Mouse (Mus musculus): ENCODE results near the gene Aifm2. TPM values are rescaled to one million over a fixed set of nuclear protein-coding genes. Genes with fewer than 3 reads are reported as not detected.

Gene Aifm2
- total and polyA plus RNA-seq, 3 experiments, result 11.2 to 17.9 (median 12.4) TPM

GRCm38 (mm10) chr10:61680015-61680913 is 34.8 kb upstream of the Aifm2 start, which contains the start of gene Sar1a (continued):
- TF ChIP-seq SIN3A (IDR thresholded peaks at IDR 0.05; ENCODE audit: low read length), result no peak
- TF ChIP-seq SMC3 (IDR thresholded peaks at IDR 0.05; ENCODE audit: low read depth, low read length), result no peak
- peak; percentile 81 for TF ChIP-seq MAX (IDR thresholded peaks at IDR 0.05; ENCODE audit: low read length)
- TF ChIP-seq MAZ (IDR thresholded peaks at IDR 0.05; ENCODE audit: low read depth, low read length), result no peak
- TF ChIP-seq ZC3H11A (IDR thresholded peaks at IDR 0.05; ENCODE audit: low read depth, low read length), result no peak
- TF ChIP-seq ZKSCAN1 (IDR thresholded peaks at IDR 0.05; ENCODE audit: borderline replicate concordance, low read depth, low read length), result no peak
- TF ChIP-seq TBP (conservative IDR thresholded peaks at IDR 0.05; ENCODE audit: low read depth, low read length), result peak; percentile 76; the same call in 1 of the 2 replicates
- TF ChIP-seq USF2 (conservative IDR thresholded peaks at IDR 0.05; ENCODE audit: low read depth, low read length), result no peak; the same call in 1 of the 2 replicates
- peak; percentile 66 for TF ChIP-seq TCF12 (IDR thresholded peaks at IDR 0.05; ENCODE audit: low read depth, low read length)
- no peak for TF ChIP-seq JUND (conservative IDR thresholded peaks at IDR 0.05; ENCODE audit: low read depth, low read length)
- TF ChIP-seq MAFK (IDR thresholded peaks at IDR 0.05; ENCODE audit: insufficient replicate concordance, low read length), result no peak
- TF ChIP-seq MXI1 (IDR thresholded peaks at IDR 0.05; ENCODE audit: low read depth, low read length), result peak; percentile 67; the same call in 1 of the 2 replicates
- TF ChIP-seq EP300 (IDR thresholded peaks at IDR 0.05; ENCODE audit: low read length), result no peak

GRCm38 (mm10) chr10:61689405-61689804 is 25.7 kb upstream of the Aifm2 start:
- Histone ChIP-seq H3K36me3 (replicated peaks in 1 of 2; ENCODE audit: control insufficient read depth in 1 of 2, insufficient read depth in 1 of 2, low read length in 1 of 2) (peaks cover 60 to 87% of the 10 kb centered on the region in 2 experiments), H3K79me2 (replicated peaks; ENCODE audit: control insufficient read depth, extremely low read depth, insufficient read depth, poor library complexity, severe bottlenecking) (peaks cover 4% of the 10 kb centered on the region), H3K27ac (ENCODE audit: insufficient read depth, low read depth) (no peak overlapping the region), H3K4me1 (ENCODE audit: control insufficient read depth in 1 of 2, insufficient read depth in 2 of 2) (no peaks in the 10 kb centered on the region), H3K9me3 (replicated peaks; ENCODE audit: low read length) (no peaks in the 10 kb centered on the region), H3K27me3 (replicated peaks) (no peaks in the 10 kb centered on the region), H3K4me2 (ENCODE audit: insufficient read depth, low read depth, poor library complexity, severe bottlenecking) (no peak overlapping the region), H3K9ac (ENCODE audit: insufficient read depth, low read depth) (no peak overlapping the region), H3K4me3 (replicated peaks in 1 of 3; ENCODE audit: low read depth in 2 of 3, low read length in 2 of 3, poor library complexity in 1 of 3) (no peak overlapping the region)
- in situ Hi-C loops (cut with MboI; ENCODE audit: low pct_ligation_motif_present, low pct_unique_long_range_greater_than_20kb, low sequenced_read_pairs), result no loop called here
- dilution Hi-C loops (cut with MboI; ENCODE audit: extremely low pct_ligation_motif_present, extremely low pct_unique_long_range_greater_than_20kb, low sequenced_read_pairs), result no loop called here
- no peak for DNase-seq (ENCODE audit: extremely low read depth)
- no peak for TF ChIP-seq MXI1 (IDR thresholded peaks at IDR 0.05; ENCODE audit: low read depth, low read length)
- TF ChIP-seq MYC (IDR thresholded peaks at IDR 0.05; ENCODE audit: low read depth, low read length), result no peak

GRCm38 (mm10) chr10:61693563-61693962 is 21.5 kb upstream of the Aifm2 start:
- Histone ChIP-seq H3K36me3 (replicated peaks in 1 of 2; ENCODE audit: control insufficient read depth in 1 of 2, insufficient read depth in 1 of 2, low read length in 1 of 2) (peaks cover 32 to 72% of the 10 kb centered on the region in 2 experiments), H3K79me2 (replicated peaks; ENCODE audit: control insufficient read depth, extremely low read depth, insufficient read depth, poor library complexity, severe bottlenecking) (no peaks in the 10 kb centered on the region)
- in situ Hi-C loops (cut with MboI; ENCODE audit: low pct_ligation_motif_present, low pct_unique_long_range_greater_than_20kb, low sequenced_read_pairs), result no loop called here

More at GRCm38 (mm10) chr10:61693563-61693962, 21.5 kb upstream of the Aifm2 start:
- no peaks in the 10 kb centered on the region for H3K9me3 ChIP-seq (replicated peaks; ENCODE audit: low read length)
- no peaks in the 10 kb centered on the region for H3K27me3 ChIP-seq (replicated peaks)
- DNase-seq (ENCODE audit: extremely low read depth), result no peak
- no peak overlapping the region for H3K9ac ChIP-seq (ENCODE audit: insufficient read depth, low read depth)
- no peak overlapping the region for H3K4me2 ChIP-seq (ENCODE audit: insufficient read depth, low read depth, poor library complexity, severe bottlenecking)
- H3K4me3 ChIP-seq (replicated peaks in 1 of 3; ENCODE audit: low read depth in 2 of 3, low read length in 2 of 3, poor library complexity in 1 of 3), result no peak overlapping the region
- TF ChIP-seq TCF12 (IDR thresholded peaks at IDR 0.05; ENCODE audit: low read depth, low read length), result no peak
- TF ChIP-seq NRF1 (IDR thresholded peaks at IDR 0.05; ENCODE audit: low read depth, low read length), result no peak
- TF ChIP-seq MAX (IDR thresholded peaks at IDR 0.05; ENCODE audit: low read length), result no peak
- no peak for TF ChIP-seq KAT2A (IDR thresholded peaks at IDR 0.05; ENCODE audit: insufficient replicate concordance, low read length)
- TF ChIP-seq POLR2AphosphoS2 (IDR thresholded peaks at IDR 0.05; ENCODE audit: low read depth, low read length), result 0 out of 2 replicates have a peak, but pooled peaks have one; percentile 40
- TF ChIP-seq UBTF (IDR thresholded peaks at IDR 0.05; ENCODE audit: low read depth, low read length), result no peak
- peaks cover 5 to 16% of the 10 kb centered on the region in 2 experiments; a peak in 3 of 4 replicates for H3K4me1 ChIP-seq (ENCODE audit: control insufficient read depth in 1 of 2, insufficient read depth in 2 of 2)
- H3K27ac ChIP-seq (ENCODE audit: insufficient read depth, low read depth), result no peak overlapping the region
- dilution Hi-C loops (cut with MboI; ENCODE audit: extremely low pct_ligation_motif_present, extremely low pct_unique_long_range_greater_than_20kb, low sequenced_read_pairs), result no loop called here

Data from CH12.LX (cell line).